8 mouse cellular contexts compared by ENCODE assay signal in genomic region chr15:62328305-62328881, GRCm38 (mm10).
DNase-seq lines count a peak whose midpoint lies in the region; ATAC-seq lines count a peak whose summit lies in the region.

No protein-coding gene starts in this region.

- no peak for ATAC-seq in erythroblast, adult 5-6 weeks (replicated peaks; ENCODE audit: low FRiP score, poor library complexity, severe bottlenecking)
- no peak for ATAC-seq in heart, embryonic 13.5 days (ENCODE audit: extremely low read depth, insufficient number of reproducible peaks, low FRiP score, low TSS enrichment)
- peak; percentile 74 for ATAC-seq in liver, embryonic 15.5 days (ENCODE audit: insufficient read depth)
- 0 out of 2 replicates have a peak, but pooled peaks have one; percentile 33 for ATAC-seq in stomach, embryonic 16.5 days (ENCODE audit: insufficient read depth, low FRiP score)

- H3K4me2 ChIP-seq in heart, embryonic 13.5 days: peak overlapping the region; percentile 61
- H3K4me2 ChIP-seq in liver, embryonic 15.5 days: peak overlapping the region; percentile 50
- H3K4me2 ChIP-seq in stomach, embryonic 16.5 days (ENCODE audit: low read depth, low read length): peak overlapping the region; percentile 1; the same call in 1 of the 2 replicates

- peak; percentile 30 for DNase-seq in embryo, embryonic 10 days (ENCODE audit: low spot score)
- no peak for DNase-seq in thymus, postnatal 0 days (ENCODE audit: low spot score)
- DNase-seq in right cerebral cortex, adult 2 months (ENCODE audit: low spot score in 2 of 2): no peak

- peaks cover 2% of the 10 kb centered on the region; the same call in 1 of the 2 replicates for H3K27me3 ChIP-seq in erythroblast, embryonic 14.5 days (ENCODE audit: control insufficient read depth)
- H3K27me3 ChIP-seq in heart, embryonic 13.5 days (replicated peaks): no peaks in the 10 kb centered on the region
- no peaks in the 10 kb centered on the region for H3K27me3 ChIP-seq in liver, embryonic 15.5 days
- no peaks in the 10 kb centered on the region for H3K27me3 ChIP-seq in stomach, embryonic 16.5 days (ENCODE audit: control insufficient read depth, insufficient read depth, low read length)

- H3K36me3 ChIP-seq in erythroblast, embryonic 14.5 days (ENCODE audit: control insufficient read depth): no peaks in the 10 kb centered on the region
- H3K36me3 ChIP-seq in heart, embryonic 13.5 days: no peaks in the 10 kb centered on the region
- no peaks in the 10 kb centered on the region for H3K36me3 ChIP-seq in liver, embryonic 15.5 days (replicated peaks)
- H3K36me3 ChIP-seq in stomach, embryonic 16.5 days (ENCODE audit: control insufficient read depth, insufficient read depth, low read length): no peaks in the 10 kb centered on the region

- peak overlapping the region; percentile 42; the same call in 1 of the 2 replicates for H3K9ac ChIP-seq in heart, embryonic 13.5 days
- no peak overlapping the region for H3K9ac ChIP-seq in liver, embryonic 15.5 days
- H3K9ac ChIP-seq in stomach, embryonic 16.5 days (ENCODE audit: low read length): no peak overlapping the region

- H3K9me3 ChIP-seq in erythroblast, embryonic 14.5 days (ENCODE audit: control insufficient read depth, low read length): no peaks in the 10 kb centered on the region
- H3K9me3 ChIP-seq in heart, embryonic 13.5 days: no peaks in the 10 kb centered on the region
- no peaks in the 10 kb centered on the region for H3K9me3 ChIP-seq in liver, embryonic 15.5 days (replicated peaks)
- no peaks in the 10 kb centered on the region for H3K9me3 ChIP-seq in stomach, embryonic 16.5 days (replicated peaks; ENCODE audit: control insufficient read depth, low read length)

- peaks cover 28% of the 10 kb centered on the region for H3K4me1 ChIP-seq in erythroblast, embryonic 14.5 days (ENCODE audit: control insufficient read depth)
- H3K4me1 ChIP-seq in heart, embryonic 13.5 days: peaks cover 30% of the 10 kb centered on the region
- H3K4me1 ChIP-seq in liver, embryonic 15.5 days (replicated peaks): peaks cover 17% of the 10 kb centered on the region
- H3K4me1 ChIP-seq in stomach, embryonic 16.5 days (ENCODE audit: control insufficient read depth, insufficient read depth, low read length): peaks cover 9% of the 10 kb centered on the region; the same call in 1 of the 2 replicates

- H3K4me3 ChIP-seq in erythroblast, embryonic 14.5 days (replicated peaks): peak overlapping the region; percentile 27
- H3K4me3 ChIP-seq in heart, embryonic 13.5 days: peak overlapping the region; percentile 27
- H3K4me3 ChIP-seq in liver, embryonic 15.5 days (replicated peaks): 0 out of 2 replicates have a peak overlapping the region, but pooled peaks have one; percentile 7
- no peak overlapping the region for H3K4me3 ChIP-seq in stomach, embryonic 16.5 days (replicated peaks; ENCODE audit: low read length)

- WGBS in heart, embryonic 13.5 days: 8% methylated on average over 9 of the region's 9 CpGs
- WGBS in liver, embryonic 15.5 days (ENCODE audit: insufficient replicate concordance): 15% methylated on average over 9 of the region's 9 CpGs
- WGBS in stomach, embryonic 16.5 days: 40% methylated on average over 9 of the region's 9 CpGs

- peak overlapping the region; percentile 82 for H3K27ac ChIP-seq in heart, embryonic 13.5 days (replicated peaks)
- peak overlapping the region; percentile 25; the same call in 1 of the 2 replicates for H3K27ac ChIP-seq in liver, embryonic 15.5 days (replicated peaks)
- H3K27ac ChIP-seq in stomach, embryonic 16.5 days (ENCODE audit: low read length): no peak overlapping the region

Comparison
In these comparisons a context has a peak if more than half of its experiments do, and no peak if none do; other contexts are left out.
1. ATAC-seq: peak in liver, embryonic 15.5 days (single experiment) and stomach, embryonic 16.5 days (single experiment); none in erythroblast, adult 5-6 weeks (single experiment) and heart, embryonic 13.5 days (single experiment).
2. H3K4me2 ChIP-seq: peak in every context shown above with its lines; median percentile 61 in heart, embryonic 13.5 days; 50 in liver, embryonic 15.5 days; 1 in stomach, embryonic 16.5 days.